Mouse (Mus musculus) embryonic facial prominence, embryonic 11.5 days (tissue): Measurements from ENCODE around the gene Dnali1. TPM values are rescaled to one million over a fixed set of nuclear protein-coding genes. Genes with fewer than 3 reads are reported as not detected.
A peak's percentile ranks its signal among the peaks of the same experiment; 100 is the strongest.

Experiments
- ATAC-seq: fragments of 200-750 bp; cut with Nextera tagmentation; replicated peaks from 2 replicates; pipeline ENCODE4 v1.8.0; 2017; ENCODE audit warnings: low read depth; ENCODE audit not compliant: insufficient number of reproducible peaks, low FRiP score, low TSS enrichment
- DNase-seq: peaks from one replicate; pipeline ENCODE4 v3.0.0-alpha.2; 2015; ENCODE audit warnings: low spot score
- H3K27ac ChIP-seq: fragments of 300-500 bp; sonication (generic); replicated peaks from 2 replicates; pipeline ENCODE4 v1.5.1; 2014; ENCODE audit warnings: mild to moderate bottlenecking, low read depth, low read length, control low read depth
- H3K27me3 ChIP-seq: fragments of 300-500 bp; sonication (generic); 2 replicates; pipeline ENCODE4 v1.6.1; 2014; ENCODE audit warnings: mild to moderate bottlenecking, low read length, moderate library complexity, mixed read lengths; ENCODE audit not compliant: control insufficient read depth, insufficient read depth
- H3K36me3 ChIP-seq: fragments of 300-500 bp; sonication (generic); replicated peaks from 2 replicates; pipeline ENCODE4 v1.6.1; 2014; ENCODE audit warnings: low read depth, mild to moderate bottlenecking, low read length, moderate library complexity, mixed read lengths; ENCODE audit not compliant: control insufficient read depth, insufficient read depth
- H3K4me1 ChIP-seq: fragments of 300-500 bp; sonication (generic); 2 replicates; pipeline ENCODE4 v1.6.1; 2014; ENCODE audit warnings: low read length, mixed read lengths; ENCODE audit not compliant: control insufficient read depth, insufficient read depth
- H3K4me2 ChIP-seq: fragments of 300-500 bp; sonication (generic); 2 replicates; pipeline ENCODE4 v1.6.1; 2014; ENCODE audit warnings: low read depth, mild to moderate bottlenecking, control low read depth, low read length, moderate library complexity
- H3K4me3 ChIP-seq: fragments of 300-500 bp; sonication (generic); 2 replicates; pipeline ENCODE4 v1.5.1; 2014; ENCODE audit warnings: low read depth, low read length, control low read depth
- H3K9ac ChIP-seq: fragments of 300-500 bp; sonication (generic); replicated peaks from 2 replicates; pipeline ENCODE4 v1.6.1; 2014; ENCODE audit warnings: mild to moderate bottlenecking, control low read depth, low read length
- H3K9me3 ChIP-seq: fragments of 300-500 bp; sonication (generic); replicated peaks from 2 replicates; pipeline ENCODE4 v1.6.1; 2016; ENCODE audit warnings: mild to moderate bottlenecking, low read length, inconsistent platforms, mixed read lengths; ENCODE audit not compliant: control insufficient read depth
- WGBS: fragments of 180-500 bp; shearing (Covaris S2); extraction: QIAGEN DNeasy Blood & Tissue Kit; methylation state at CpG from one replicate; pipeline ENCODE4 v1.1.7; 2014; 5-methylcytosine and 5-hydroxymethylcytosine counted together
- polyA plus RNA-seq: library from polyadenylated mRNA; unstranded; fragments of >200 nt; fragmentation: Nextera tagmentation; extraction: Ambion mirVana; gene quantifications from 2 replicates; pipeline ENCODE4 v1.2.1, GENCODE M21; 2014

The Dnali1 gene
- polyA plus RNA-seq, 1 experiment from 2014 or later, result 0.35 TPM

- DNase-seq (peak; percentile 61), ATAC-seq (0 out of 2 replicates have a peak, but pooled peaks have one; percentile 29)
- no peaks in the 10 kb centered on the region for H3K4me1 ChIP-seq
- H3K4me2 ChIP-seq, result no peak overlapping the region
- H3K9ac ChIP-seq, result no peak overlapping the region
- H3K4me3 ChIP-seq, result no peak overlapping the region
- H3K27me3 ChIP-seq, result no peaks in the 10 kb centered on the region; the same call in 1 of the 2 replicates
- H3K36me3 ChIP-seq, result no peaks in the 10 kb centered on the region
- H3K9me3 ChIP-seq, result no peaks in the 10 kb centered on the region
- H3K27ac ChIP-seq, result no peak overlapping the region
- WGBS, result 30% methylated on average over 11 of the region's 11 CpGs
Measured at GRCm38 (mm10) chr4:125020780-125021538, 44.5 kb downstream of the Dnali1 start.

- Histone ChIP-seq H3K9ac (no peak overlapping the region), H3K4me1 (no peaks in the 10 kb centered on the region), H3K27me3 (no peaks in the 10 kb centered on the region), H3K36me3 (no peaks in the 10 kb centered on the region), H3K27ac (no peak overlapping the region), H3K4me3 (no peak overlapping the region), H3K4me2 (no peak overlapping the region), H3K9me3 (no peaks in the 10 kb centered on the region)
- DNase-seq (no peak), ATAC-seq (no peak)
- WGBS, result 74% methylated on average over 11 of the region's 11 CpGs
Measured at GRCm38 (mm10) chr4:125017431-125017830, 48.1 kb downstream of the Dnali1 start.

- no peak within 1 kb of the TSS for H3K4me2 ChIP-seq
- no peak within 1 kb of the TSS for H3K27ac ChIP-seq
- H3K9ac ChIP-seq, result no peak within 1 kb of the TSS
- H3K36me3 ChIP-seq, result no peaks in the 10 kb centered on the region
- no peak for DNase-seq
- no peak within 1 kb of the TSS for H3K4me3 ChIP-seq
- no peaks in the 10 kb centered on the region for H3K4me1 ChIP-seq
- H3K9me3 ChIP-seq, result no peaks in the 10 kb centered on the region
- WGBS, result 86% methylated on average over 10 of the region's 10 CpGs
- H3K27me3 ChIP-seq, result no peaks in the 10 kb centered on the region
- ATAC-seq, result no peak
Measured at GRCm38 (mm10) chr4:125015806-125016635, 49.5 kb downstream of the Dnali1 start, which contains the start of gene Gnl2. TSS of gene Gnl2 (plus strand) at chr4:125016585.

- no peak overlapping the region for H3K4me3 ChIP-seq
- 68% methylated on average over 8 of the region's 8 CpGs for WGBS
Measured at GRCm38 (mm10) chr4:125008712-125009111, 56.8 kb downstream of the Dnali1 start.

GRCm38 (mm10) chr4:125008220-125008619 lies 57.3 kb downstream of the Dnali1 start:
- Histone ChIP-seq H3K9ac (no peak overlapping the region), H3K4me2 (no peak overlapping the region), H3K27ac (no peak overlapping the region), H3K4me3 (no peak overlapping the region), H3K27me3 (0 out of 2 replicates have a peak, but pooled peaks cover 2% of the 10 kb centered on the region), H3K36me3 (no peaks in the 10 kb centered on the region), H3K9me3 (no peaks in the 10 kb centered on the region), H3K4me1 (no peaks in the 10 kb centered on the region)
- 57% methylated on average over 6 of the region's 6 CpGs for WGBS
- no peak for ATAC-seq
- DNase-seq, result no peak

More at GRCm38 (mm10) chr4:125008712-125009111, 56.8 kb downstream of the Dnali1 start:
- Histone ChIP-seq H3K4me1 (no peaks in the 10 kb centered on the region), H3K27ac (no peak overlapping the region), H3K27me3 (0 out of 2 replicates have a peak, but pooled peaks cover 2% of the 10 kb centered on the region), H3K9ac (no peak overlapping the region), H3K9me3 (no peaks in the 10 kb centered on the region), H3K4me2 (no peak overlapping the region), H3K36me3 (no peaks in the 10 kb centered on the region)
- no peak for ATAC-seq
- no peak for DNase-seq

GRCm38 (mm10) chr4:125007460-125007859 lies 58.0 kb downstream of the Dnali1 start:
- Histone ChIP-seq H3K4me3 (no peak overlapping the region), H3K9me3 (no peaks in the 10 kb centered on the region), H3K27ac (no peak overlapping the region), H3K4me2 (no peak overlapping the region), H3K36me3 (no peaks in the 10 kb centered on the region), H3K27me3 (0 out of 2 replicates have a peak, but pooled peaks cover 2% of the 10 kb centered on the region), H3K4me1 (no peaks in the 10 kb centered on the region), H3K9ac (no peak overlapping the region)
- no peak for DNase-seq
- no peak for ATAC-seq
- WGBS, result 48% methylated on average over 15 of the region's 15 CpGs
